Mouse (Mus musculus) heart, postnatal 0 days (tissue): ENCODE results near the gene Cttnbp2nl.

Experiments
- CTCF ChIP-seq: IDR thresholded peaks from 2 replicates; pipeline ENCODE4 v1.5.1; 2016; ENCODE audit warnings: antibody characterized with exemption, control low read depth, low read depth
- EP300 ChIP-seq: IDR thresholded peaks from 2 replicates; pipeline ENCODE4 v1.6.1; 2016; ENCODE audit warnings: antibody characterized with exemption, low read depth

DNA sequence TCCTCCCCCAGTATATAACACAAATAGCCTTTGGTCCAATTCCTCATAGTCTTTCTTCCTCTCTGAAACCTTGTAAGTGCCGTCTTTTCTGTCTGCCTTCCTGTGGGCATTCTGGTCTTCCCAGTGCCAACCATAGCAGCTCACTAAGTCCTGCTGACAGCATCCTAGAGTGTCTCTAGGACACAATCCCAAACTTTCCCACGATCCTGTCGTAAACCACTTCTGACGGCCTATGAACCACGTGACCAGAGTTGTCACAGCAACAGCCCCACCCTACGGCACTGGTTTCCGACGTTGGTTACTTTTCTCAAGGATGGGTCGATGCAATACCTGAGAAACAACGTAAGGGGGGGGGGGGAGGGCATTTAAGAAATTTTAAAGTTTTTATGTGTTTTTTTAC, 13.6 kb upstream of the Cttnbp2nl start, which contains the start of gene 4930564D02Rik:
- TF ChIP-seq CTCF (no peak), EP300 (no peak)
